Mouse (Mus musculus) NIH3T3 (cell line): ENCODE results near the gene Btbd35f10.
"Not testable (repeated sequence)": the region's sequence is repeated elsewhere in the genome, so short reads cannot be mapped to it uniquely, and the experiment has no call there.

ENCODE experiments used
- DNase-seq: peaks from one replicate; pipeline ENCODE4 v3.0.0-alpha.2; 2012; ENCODE audit warnings: low read depth

The Btbd35f10 gene

DNA sequence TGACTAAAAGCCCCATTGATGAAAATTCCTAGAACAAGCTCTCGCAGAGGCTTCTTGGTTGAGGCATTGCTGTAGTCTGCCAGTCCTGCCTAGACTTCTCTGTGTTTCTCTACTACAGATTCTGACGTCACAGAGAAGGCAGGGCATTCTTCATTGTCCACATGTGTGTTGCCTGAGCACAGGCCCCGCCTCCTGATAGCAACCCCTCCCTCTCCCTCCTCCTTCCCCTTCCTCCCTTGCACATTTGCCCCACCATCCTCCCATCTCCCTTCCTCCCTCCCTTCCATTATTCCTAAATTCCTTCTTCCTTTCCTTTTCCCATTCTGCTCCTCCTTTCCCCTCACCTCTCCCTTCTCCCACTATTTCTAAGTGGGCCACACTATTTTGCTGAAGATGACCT, at the start of gene Btbd35f10:
TSS of gene Btbd35f10 (minus strand) at position 101 of the 400 bp plus-strand sequence.
- not testable (repeated sequence) for DNase-seq
